Mouse (Mus musculus) urinary bladder, postnatal 25 days (tissue): Measurements from ENCODE around the gene Neu3.

ENCODE experiments used
- DNase-seq: peaks from one replicate; pipeline ENCODE4 v3.0.0; 2022; ENCODE audit warnings: low spot score

Neu3 gene

DNA sequence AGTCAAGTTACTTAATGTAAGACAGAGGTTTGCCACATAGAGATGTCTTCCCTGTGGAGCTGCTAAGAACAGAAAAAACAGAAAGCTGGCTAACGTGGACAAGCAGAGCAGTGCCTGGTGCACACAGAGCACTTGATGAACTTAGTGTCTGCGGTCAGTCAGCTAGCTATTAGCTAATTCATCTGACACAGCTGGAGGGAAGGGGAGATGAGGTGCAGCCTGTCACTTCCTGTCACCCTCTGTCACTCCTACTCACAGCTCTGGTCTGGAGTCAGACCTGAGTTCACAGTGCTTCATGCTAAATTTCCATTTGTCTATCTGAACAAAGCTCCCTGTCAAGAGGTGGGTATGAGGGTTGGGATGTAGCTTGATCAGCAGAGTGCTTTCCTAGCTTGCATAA, 34.1 kb downstream of the Neu3 start:
- DNase-seq = no peak

DNA sequence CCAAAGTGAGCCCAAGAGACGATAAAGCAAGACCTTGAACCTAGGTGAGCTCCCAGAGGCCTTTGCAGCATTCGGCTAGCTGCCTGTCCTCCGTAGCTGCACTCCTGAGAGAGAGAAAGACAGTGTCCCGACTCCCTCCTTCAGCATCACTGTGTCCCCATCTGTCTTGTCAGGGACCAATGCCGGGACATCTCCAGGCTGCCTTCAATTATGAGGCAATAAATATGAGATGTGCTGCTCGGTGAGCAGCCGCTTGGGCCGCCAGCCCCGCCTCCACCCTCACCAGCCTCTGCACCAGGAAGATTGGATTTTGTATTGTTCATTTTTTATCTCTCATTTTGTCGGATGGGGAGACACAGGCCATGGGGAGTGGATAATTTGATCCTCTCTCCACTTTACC, 37.4 kb downstream of the Neu3 start:
- no peak for DNase-seq

DNA sequence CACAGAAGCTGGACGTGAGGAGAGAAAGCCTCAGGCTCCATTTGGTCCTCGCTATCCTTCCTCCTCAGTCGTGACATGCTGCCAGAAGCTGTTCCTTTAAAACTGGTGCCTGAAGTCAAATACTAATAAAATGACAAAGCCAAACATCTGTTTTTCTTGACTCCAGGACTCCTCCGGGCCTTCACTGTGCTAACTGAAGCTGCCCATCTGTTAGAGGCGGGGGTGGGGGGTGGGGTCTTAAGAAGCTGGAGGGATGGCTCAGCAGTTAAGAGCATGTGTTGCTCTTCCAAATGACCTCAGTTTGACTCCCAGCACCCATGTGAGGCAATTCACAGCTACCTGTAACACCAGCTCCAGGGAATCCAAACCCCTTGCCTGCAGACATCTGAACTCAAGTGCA, 39.7 kb downstream of the Neu3 start:
- DNase-seq = no peak

DNA sequence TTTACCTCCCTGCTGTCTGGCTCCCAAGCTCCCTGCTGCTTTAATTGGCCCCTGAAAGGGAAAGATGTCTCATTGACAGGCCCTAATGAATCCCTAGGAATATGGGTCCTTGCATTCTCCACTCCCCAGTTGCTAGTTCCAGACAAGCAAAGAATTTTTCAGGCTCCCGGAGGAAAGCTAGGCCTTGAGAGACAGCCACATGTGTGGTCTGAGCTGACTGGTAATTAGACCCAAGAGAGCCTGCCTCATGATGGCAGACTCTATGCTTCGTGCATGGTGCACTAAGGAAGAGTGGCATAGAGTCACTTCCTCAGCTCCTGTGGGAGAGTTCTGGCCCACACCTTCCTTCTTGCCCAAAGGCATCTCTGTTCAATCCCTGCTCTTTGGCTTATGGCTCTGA, 40.3 kb downstream of the Neu3 start:
- DNase-seq = no peak

DNA sequence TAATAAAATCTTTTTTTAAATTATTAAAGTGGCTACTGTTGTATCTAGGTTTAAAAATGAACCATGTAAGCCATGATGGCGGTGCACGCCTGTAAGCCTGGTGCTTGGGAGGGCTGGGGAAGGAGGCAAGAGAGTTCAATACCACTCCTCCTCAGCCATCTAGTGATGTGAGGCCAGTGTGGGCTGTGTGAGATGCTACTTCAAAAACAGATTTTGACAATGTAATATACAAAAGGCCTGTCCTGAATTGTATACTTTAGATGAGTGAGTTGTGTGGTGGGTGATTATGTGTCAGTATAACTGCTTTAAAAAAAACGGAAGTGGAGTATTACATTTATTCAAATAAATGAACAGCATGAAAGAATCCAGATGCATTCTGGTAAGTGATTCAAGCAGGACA, 41.4 kb downstream of the Neu3 start:
- DNase-seq = no peak

DNA sequence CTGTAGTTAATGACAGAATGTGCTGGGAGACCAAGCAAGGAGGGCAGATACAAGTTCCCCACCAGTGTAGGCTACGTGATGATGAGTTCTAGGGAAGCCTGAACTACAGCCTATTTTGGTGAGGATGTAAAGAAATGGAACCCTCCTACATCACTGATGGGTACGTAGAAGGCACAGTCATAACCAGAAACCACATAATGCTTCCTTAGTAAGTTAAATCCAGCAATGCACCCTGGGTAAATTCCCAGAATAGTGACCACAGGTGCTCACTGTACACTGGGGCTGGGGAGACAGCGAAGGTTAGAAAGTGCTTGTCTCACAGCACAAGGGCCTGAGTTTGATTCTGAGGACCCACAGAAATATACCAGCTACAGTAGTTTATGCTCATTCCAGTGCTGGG, 42.7 kb downstream of the Neu3 start:
- DNase-seq = no peak

DNA sequence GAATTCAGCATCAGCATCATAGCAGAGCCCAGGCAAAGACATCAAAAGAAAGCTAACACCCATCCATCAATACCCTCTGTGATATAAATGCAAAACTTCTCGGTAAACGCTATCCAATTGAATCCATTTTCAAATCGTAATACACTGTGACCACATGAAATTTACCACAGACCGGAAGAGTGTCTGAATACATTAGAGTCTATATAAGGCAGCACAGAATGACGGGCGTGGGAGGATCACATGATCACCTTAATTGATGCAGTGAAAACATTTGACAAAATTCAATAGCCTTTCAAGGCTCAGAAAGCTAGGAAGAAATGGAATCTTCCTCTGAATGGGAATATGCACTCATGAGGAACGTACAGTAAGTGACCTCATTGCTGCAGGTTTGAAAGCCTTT, 44.8 kb downstream of the Neu3 start:
- no peak for DNase-seq

DNA sequence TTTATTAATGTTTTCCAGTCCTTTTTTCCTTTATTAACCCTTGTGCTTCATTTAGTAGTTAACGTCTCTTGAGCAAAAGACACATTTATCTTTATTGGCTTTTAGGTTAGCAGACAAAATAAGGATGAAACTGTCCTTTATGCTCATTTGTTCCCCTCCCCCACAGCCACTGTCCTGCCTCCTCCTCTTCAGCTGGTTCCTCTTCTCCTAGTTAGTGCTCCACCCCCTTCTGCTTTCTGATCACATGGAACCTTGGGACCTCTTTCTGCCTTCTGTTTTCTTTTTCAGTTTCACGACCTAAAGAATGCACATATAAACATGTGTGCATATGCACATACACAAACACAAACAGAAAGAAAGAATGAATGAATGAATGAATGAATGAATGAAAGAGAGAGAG, 46.3 kb downstream of the Neu3 start:
- DNase-seq = no peak

DNA sequence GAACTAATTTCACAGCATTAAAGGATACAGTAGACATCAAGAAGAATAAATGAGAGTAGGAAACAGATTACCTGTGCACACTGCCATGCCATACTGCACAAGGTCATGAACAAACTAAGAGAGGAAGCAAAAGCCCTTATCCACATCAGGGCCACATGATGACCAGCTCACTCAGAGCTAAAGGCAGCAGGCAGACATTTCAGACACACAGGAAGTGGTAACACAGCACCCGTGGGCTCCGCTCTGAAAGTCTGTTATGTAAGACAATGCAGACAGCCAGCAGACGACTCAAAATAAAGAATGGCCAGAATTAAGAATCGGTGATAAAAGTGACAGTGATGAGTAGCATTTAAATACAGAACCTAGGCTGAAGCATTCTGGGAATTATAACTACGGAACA, 46.8 kb downstream of the Neu3 start:
- DNase-seq = no peak

DNA sequence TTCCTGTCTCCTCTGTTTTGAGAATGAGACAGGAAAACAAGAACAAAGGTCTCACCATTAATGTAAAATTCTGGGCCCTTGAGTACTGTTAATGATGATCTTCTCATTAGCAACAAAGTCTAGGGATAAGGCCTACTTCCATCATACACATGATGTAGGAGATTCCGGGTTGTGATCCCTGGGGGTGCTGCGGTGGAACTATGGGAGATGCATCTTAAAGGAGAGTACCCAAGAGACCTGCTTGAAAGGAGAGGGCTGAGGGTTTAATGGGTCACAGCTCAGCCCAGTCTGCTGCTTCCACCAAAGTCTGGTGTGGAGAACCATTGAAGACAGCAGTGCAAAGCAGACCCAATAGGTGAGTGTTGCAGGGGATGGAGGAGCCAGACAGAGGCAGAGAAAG, 65.0 kb downstream of the Neu3 start, which contains the start of gene Olfr521:
TSS of gene Olfr521 (plus strand) at position 301 of the 400 bp plus-strand sequence.
- DNase-seq = no peak
